Mouse (Mus musculus): Measurements from ENCODE around the gene Hmgb4. TPM values are rescaled to one million over a fixed set of nuclear protein-coding genes. Genes with fewer than 3 reads are reported as not detected.

Gene Hmgb4
- total and polyA plus RNA-seq, 2 experiments from 2014 or later: not detected

DNA sequence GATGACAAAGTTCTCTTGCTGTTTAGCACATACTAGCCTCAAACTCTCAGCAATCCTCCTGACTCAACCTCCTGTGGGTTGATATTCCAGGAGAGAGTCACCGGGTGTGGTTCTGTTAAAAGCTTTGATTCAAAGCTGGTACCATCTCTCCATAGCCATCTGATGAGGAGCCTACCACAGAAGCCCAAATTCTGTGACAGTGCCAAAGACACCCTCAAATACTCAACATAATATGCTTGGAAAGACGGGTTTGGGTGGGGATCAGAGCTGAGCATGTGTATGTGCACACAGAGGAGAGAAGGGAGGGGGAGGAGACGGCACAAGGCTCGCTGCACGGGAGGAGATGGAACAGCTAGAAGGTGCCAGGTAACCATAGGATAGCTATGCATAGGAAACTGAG is 14.4 kb upstream of the Hmgb4 start:
- Histone ChIP-seq H3K4me1 (ENCODE audit: insufficient read depth, low read length) (peaks cover 5% of the 10 kb centered on the region; the same call in 1 of the 2 replicates), H3K27ac (ENCODE audit: low read depth, low read length) (no peak overlapping the region), H3K9me3 (ENCODE audit: low read length) (no peaks in the 10 kb centered on the region), H3K9ac (replicated peaks; ENCODE audit: low read length, poor library complexity, severe bottlenecking) (no peak overlapping the region), H3K4me2 (ENCODE audit: low read depth, low read length, poor library complexity, severe bottlenecking) (no peak overlapping the region), H3K36me3 (ENCODE audit: insufficient read depth, low read length) (peaks cover 2% of the 10 kb centered on the region; the same call in 1 of the 2 replicates), H3K4me3 (ENCODE audit: low read depth, low read length) (no peak overlapping the region), H3K27me3 (ENCODE audit: insufficient read depth, low read length) (no peaks in the 10 kb centered on the region)
- no peak for DNase-seq (ENCODE audit: low spot score)
- WGBS: 65% methylated on average over 5 of the region's 5 CpGs
- no peak for ATAC-seq (ENCODE audit: low FRiP score)
- TF ChIP-seq CTCF (IDR thresholded peaks at IDR 0.05): no peak

DNA sequence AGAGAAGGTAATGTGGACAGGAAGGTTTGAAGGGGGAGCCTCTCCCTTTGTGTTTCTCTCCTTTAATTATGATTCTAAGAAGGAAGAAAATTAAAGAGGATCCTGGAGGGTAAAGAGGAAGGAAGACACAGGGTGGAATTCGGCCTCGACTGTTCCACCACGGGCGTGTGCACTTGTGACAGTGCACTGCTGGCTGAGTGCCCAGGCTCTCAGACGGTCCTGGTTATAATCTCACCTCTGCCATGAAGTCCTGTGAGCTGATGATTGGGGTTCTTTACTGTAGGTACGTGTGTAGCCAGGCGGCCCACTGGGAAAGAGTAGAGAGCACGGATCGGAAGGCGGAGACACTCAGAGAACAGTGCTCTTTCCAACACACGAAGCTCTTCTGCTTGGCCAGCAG is 12.4 kb upstream of the Hmgb4 start:
- Histone ChIP-seq H3K27me3 (ENCODE audit: insufficient read depth, low read length) (no peaks in the 10 kb centered on the region), H3K4me3 (ENCODE audit: low read depth, low read length) (no peak overlapping the region), H3K9ac (replicated peaks; ENCODE audit: low read length, poor library complexity, severe bottlenecking) (no peak overlapping the region), H3K4me1 (ENCODE audit: insufficient read depth, low read length) (peaks cover 6% of the 10 kb centered on the region; the same call in 1 of the 2 replicates), H3K27ac (ENCODE audit: low read depth, low read length) (no peak overlapping the region), H3K36me3 (ENCODE audit: insufficient read depth, low read length) (no peaks in the 10 kb centered on the region; the same call in 1 of the 2 replicates), H3K9me3 (ENCODE audit: low read length) (no peaks in the 10 kb centered on the region), H3K4me2 (ENCODE audit: low read depth, low read length, poor library complexity, severe bottlenecking) (no peak overlapping the region)
- no peak for ATAC-seq (ENCODE audit: low FRiP score)
- no peak for TF ChIP-seq CTCF (IDR thresholded peaks at IDR 0.05)
- no peak for DNase-seq (ENCODE audit: low spot score)
- WGBS: 65% methylated on average over 11 of the region's 11 CpGs

DNA sequence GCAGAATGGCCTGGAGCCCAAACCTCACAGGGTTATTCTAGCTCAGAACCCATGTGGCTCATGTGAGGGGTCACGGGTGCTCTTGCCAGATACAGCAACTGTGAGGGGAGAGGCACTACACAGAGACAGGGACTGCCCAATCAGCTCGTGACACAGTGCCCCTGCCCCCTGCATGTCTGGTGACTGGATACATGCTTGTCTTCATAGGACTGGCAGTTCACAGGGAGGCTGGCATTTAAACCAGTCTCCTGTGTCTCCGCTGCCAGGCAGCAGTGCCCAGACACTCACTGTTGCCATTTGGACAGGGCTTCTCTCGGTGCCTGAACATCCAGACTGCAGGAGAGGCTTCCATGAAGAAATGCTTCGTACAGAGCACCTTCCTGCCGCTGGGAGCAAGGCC is 11.7 kb upstream of the Hmgb4 start:
- ATAC-seq (ENCODE audit: low FRiP score) (0 out of 2 replicates have a peak, but pooled peaks have one; percentile 57), DNase-seq (ENCODE audit: low spot score) (peak; percentile 65)
- H3K27ac ChIP-seq (ENCODE audit: low read depth, low read length): no peak overlapping the region
- H3K4me2 ChIP-seq (ENCODE audit: low read depth, low read length, poor library complexity, severe bottlenecking): no peak overlapping the region
- WGBS: 57% methylated on average over 6 of the region's 6 CpGs
- peaks cover 6% of the 10 kb centered on the region; the same call in 1 of the 2 replicates for H3K4me1 ChIP-seq (ENCODE audit: insufficient read depth, low read length)
- no peaks in the 10 kb centered on the region for H3K9me3 ChIP-seq (ENCODE audit: low read length)
- H3K9ac ChIP-seq (replicated peaks; ENCODE audit: low read length, poor library complexity, severe bottlenecking): no peak overlapping the region
- no peaks in the 10 kb centered on the region for H3K36me3 ChIP-seq (ENCODE audit: insufficient read depth, low read length)
- no peaks in the 10 kb centered on the region for H3K27me3 ChIP-seq (ENCODE audit: insufficient read depth, low read length)
- no peak overlapping the region for H3K4me3 ChIP-seq (ENCODE audit: low read depth, low read length)
- TF ChIP-seq CTCF (IDR thresholded peaks at IDR 0.05): no peak

DNA sequence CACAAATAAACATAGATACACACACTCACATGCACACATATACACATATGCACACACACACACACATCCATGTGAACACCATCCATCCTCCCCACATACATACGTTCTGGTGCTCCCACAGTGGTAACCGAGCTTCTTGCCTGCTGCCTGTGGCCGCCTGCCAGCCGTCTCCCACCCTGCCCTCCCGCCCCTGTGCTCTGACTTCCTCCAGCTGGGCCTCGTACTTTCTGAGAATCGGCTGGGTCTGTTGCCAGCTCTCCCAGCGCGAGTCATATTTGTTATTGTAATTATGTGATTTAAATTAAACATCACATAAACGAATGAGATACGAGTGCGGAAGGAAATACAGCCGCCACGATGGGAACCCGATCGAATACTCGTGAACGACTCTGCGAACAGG is 10.2 kb upstream of the Hmgb4 start:
- no peak overlapping the region for H3K27ac ChIP-seq (ENCODE audit: low read depth, low read length)
- peaks cover 6% of the 10 kb centered on the region; the same call in 1 of the 2 replicates for H3K4me1 ChIP-seq (ENCODE audit: insufficient read depth, low read length)
- TF ChIP-seq CTCF (IDR thresholded peaks at IDR 0.05): no peak
- no peak overlapping the region for H3K4me2 ChIP-seq (ENCODE audit: low read depth, low read length, poor library complexity, severe bottlenecking)
- no peaks in the 10 kb centered on the region for H3K9me3 ChIP-seq (ENCODE audit: low read length)
- WGBS: 64% methylated on average over 19 of the region's 19 CpGs
- no peak overlapping the region for H3K9ac ChIP-seq (replicated peaks; ENCODE audit: low read length, poor library complexity, severe bottlenecking)
- no peak overlapping the region for H3K4me3 ChIP-seq (ENCODE audit: low read depth, low read length)
- H3K27me3 ChIP-seq (ENCODE audit: insufficient read depth, low read length): no peaks in the 10 kb centered on the region
- no peaks in the 10 kb centered on the region for H3K36me3 ChIP-seq (ENCODE audit: insufficient read depth, low read length)
- peak; percentile 55 for DNase-seq (ENCODE audit: low spot score)
- no peak for ATAC-seq (ENCODE audit: low FRiP score)

DNA sequence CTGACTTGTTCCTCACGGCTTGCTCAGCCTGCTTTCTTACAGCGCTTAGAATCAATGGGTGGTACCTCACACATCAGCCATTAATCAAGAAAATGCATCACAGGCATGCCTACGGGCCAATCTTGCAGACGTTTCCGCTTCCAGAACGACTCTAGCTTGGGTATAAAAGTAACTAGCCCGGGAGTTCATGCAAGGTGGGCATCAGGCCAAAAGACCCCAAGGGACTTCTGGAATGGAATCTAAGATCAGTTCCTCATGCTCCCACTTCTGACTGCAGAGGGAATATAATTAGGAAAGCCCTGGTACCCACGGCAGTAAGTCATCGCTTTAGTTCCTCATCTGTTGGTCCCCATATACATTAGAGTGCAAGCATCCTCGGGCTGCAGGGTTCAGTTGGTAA is 9.4 kb upstream of the Hmgb4 start:
- Histone ChIP-seq H3K4me3 (ENCODE audit: low read depth, low read length) (no peak overlapping the region), H3K27ac (ENCODE audit: low read depth, low read length) (no peak overlapping the region), H3K9ac (replicated peaks; ENCODE audit: low read length, poor library complexity, severe bottlenecking) (no peak overlapping the region), H3K9me3 (ENCODE audit: low read length) (no peaks in the 10 kb centered on the region), H3K27me3 (ENCODE audit: insufficient read depth, low read length) (no peaks in the 10 kb centered on the region), H3K36me3 (ENCODE audit: insufficient read depth, low read length) (no peaks in the 10 kb centered on the region), H3K4me1 (ENCODE audit: insufficient read depth, low read length) (peaks cover 6% of the 10 kb centered on the region; the same call in 1 of the 2 replicates), H3K4me2 (ENCODE audit: low read depth, low read length, poor library complexity, severe bottlenecking) (no peak overlapping the region)
- DNase-seq (ENCODE audit: low spot score): no peak
- 57% methylated on average over 10 of the region's 10 CpGs for WGBS
- ATAC-seq (ENCODE audit: low FRiP score): no peak
- TF ChIP-seq CTCF (IDR thresholded peaks at IDR 0.05): no peak

DNA sequence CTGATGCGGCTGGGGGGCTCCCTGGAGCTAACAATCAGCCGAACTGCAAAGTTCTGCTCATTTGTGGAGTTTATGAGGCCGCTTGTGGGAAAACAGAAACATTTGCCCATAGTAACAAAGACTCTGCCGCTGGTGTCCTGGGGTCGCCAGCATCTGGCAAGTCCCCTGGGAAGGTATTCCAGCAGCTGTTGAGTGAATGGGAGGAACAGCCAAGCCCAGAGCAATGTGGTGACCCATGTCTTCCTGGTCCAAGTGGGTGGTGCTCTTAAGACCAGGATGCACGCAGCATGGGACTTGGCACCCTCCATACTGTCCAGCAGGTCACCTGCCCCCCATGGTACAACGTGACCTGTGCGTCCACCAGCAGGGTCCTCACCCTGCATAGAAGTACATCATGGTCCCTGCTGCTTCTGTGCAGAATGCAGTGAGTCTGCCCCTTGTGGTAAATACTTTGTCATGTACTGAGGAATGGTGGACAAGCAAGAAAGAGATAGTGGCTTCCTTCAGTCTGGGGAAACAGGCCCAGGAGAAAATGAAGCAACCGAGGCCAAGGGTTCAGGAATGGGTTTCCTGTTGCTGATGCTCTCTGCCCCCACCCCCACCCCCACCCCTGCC is 8.6 kb upstream of the Hmgb4 start:
- Histone ChIP-seq H3K27ac (ENCODE audit: low read depth, low read length) (no peak overlapping the region), H3K27me3 (ENCODE audit: insufficient read depth, low read length) (no peaks in the 10 kb centered on the region), H3K36me3 (ENCODE audit: insufficient read depth, low read length) (no peaks in the 10 kb centered on the region), H3K4me1 (ENCODE audit: insufficient read depth, low read length) (peaks cover 6% of the 10 kb centered on the region; the same call in 1 of the 2 replicates), H3K4me3 (ENCODE audit: low read depth, low read length) (no peak overlapping the region), H3K9ac (replicated peaks; ENCODE audit: low read length, poor library complexity, severe bottlenecking) (no peak overlapping the region), H3K9me3 (ENCODE audit: low read length) (no peaks in the 10 kb centered on the region), H3K4me2 (ENCODE audit: low read depth, low read length, poor library complexity, severe bottlenecking) (no peak overlapping the region)
- DNase-seq (ENCODE audit: low spot score) (peak; percentile 24), ATAC-seq (ENCODE audit: low FRiP score) (0 out of 2 replicates have a peak, but pooled peaks have one; percentile 4)
- peak; percentile 63 for TF ChIP-seq CTCF (IDR thresholded peaks at IDR 0.05)
- 85% methylated on average over 9 of the region's 9 CpGs for WGBS

Data from midbrain, postnatal 0 days (tissue).